Mouse (Mus musculus): Measurements from ENCODE around the gene Cstb. TPM values are rescaled to one million over a fixed set of nuclear protein-coding genes. Genes with fewer than 3 reads are reported as not detected.
A peak's percentile ranks its signal among the peaks of the same experiment; 100 is the strongest.

Cstb gene
- total RNA-seq, 2 experiments from 2014 or later: 31.2 to 36.3 TPM

DNA sequence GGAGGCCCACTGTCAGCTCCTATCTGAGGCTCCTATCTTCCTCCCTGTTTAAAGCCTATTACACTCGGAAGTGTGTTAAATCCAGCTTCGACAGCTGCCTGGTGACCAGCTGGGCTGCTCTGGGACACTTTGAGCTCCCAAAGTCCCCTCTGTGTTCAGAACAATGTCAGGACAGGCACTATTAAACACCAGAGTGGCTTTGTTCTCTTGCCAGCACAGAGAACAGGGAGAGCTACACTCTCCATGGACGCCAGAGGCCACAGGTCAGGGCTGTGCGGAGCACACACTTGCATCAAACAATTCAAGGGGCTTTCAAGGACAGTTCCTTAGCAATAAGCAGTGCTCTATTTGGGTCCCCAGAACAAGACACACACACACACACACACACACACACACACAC, 27.2 kb downstream of the Cstb start:
- intact Hi-C loops (cut with DNase I): no loop called here
- no peak for DNase-seq

DNA sequence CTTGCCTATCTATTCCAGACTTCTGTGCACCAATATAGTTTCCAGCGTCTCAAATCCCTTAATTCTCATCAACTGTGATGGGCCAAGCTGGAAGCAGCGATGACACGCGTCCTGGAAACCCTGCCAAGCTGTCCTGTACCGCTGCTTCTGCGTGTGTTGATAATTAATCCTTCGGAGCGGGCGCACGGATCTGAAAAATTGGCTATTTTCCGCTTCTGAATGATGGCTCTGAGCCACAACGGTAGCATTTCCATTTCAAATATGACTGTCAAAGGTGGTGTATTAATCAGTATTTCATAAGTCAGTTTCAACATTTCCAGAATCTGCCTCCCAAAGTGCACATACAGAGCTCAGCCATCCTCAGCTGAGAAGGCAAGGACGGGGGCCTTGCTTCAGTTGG, 31.2 kb downstream of the Cstb start:
- intact Hi-C loops (cut with DNase I): no loop called here
- no peak for DNase-seq

DNA sequence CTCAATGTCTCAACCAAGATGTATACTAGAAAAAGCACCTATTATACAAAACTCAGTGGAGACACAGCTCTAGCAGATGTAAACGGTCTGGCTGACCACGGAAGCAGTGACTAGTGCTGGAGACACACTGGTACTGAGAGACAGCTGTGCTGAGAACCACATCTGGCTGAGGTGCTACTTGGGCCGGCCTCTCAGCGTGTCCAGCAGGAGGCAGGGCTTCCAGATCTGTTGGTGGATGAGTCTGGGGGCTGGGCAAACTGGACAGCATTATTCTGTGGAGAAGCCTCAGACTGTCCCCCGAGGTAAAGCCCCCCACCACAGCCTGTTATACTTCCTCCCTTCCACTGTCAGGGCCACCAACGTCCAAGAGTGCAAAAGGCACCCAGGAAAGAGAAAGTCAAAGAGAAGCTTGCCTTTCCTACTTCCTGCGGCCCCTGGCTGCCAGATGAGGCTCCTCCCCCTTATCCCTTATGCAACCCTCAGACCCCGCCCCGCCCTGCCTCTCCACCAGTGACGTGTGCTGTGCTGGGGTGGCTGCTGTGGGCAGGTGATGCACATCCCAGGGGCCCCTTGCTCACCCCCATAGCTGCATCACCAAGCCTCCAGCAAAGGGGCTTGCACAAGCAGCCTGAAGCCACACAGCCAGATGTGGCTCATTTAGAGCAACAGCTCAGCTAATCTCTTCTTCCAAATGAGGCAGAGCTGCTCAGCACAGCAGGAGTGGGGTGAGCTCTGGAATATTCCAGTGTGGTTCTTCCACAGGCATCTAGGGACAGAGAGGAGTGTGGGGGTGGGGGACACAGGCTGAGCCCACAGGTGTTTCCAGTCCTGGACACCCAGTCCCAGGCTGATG, 32.3 kb downstream of the Cstb start:
- peak; percentile 68 to 70 for DNase-seq
- intact Hi-C loops (cut with DNase I): no loop called here

DNA sequence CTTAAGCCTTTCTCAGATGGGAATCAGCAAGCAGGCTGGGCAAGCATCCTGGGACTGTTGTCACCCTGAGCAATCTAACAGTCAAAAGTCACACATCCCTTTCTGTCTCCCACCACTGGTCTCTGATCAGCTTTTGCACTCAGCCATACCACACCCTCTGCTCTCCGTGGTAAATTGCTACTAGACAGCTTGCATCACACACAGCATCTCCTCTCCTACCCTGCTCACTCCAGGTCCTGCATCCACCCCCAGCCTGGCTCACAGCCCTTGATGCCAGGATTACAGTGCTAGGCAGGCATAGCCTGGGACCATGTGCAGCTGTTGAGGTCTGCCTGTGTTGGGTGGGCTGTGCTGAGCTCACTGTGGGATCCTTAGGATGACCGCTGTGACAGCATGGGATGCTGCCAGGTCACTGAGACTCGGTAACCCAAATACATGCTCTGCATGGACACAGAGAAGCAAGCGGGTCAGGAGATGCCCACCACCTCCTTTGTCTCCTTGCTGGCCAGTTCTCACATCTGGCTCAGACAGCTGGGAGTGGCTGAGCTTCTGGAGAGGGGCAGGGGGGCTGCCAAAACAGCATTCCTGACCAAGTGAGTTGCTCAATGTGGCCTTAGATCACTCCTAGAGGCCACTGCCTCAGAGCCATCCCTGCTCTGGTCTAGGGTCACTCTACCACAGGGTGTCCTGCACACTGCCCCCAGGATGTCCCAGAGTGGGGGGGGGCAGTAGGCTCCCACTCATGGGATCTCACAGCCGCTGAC, 33.1 kb downstream of the Cstb start:
- intact Hi-C loops (cut with DNase I): no loop called here
- DNase-seq: peak; percentile 43 to 54

DNA sequence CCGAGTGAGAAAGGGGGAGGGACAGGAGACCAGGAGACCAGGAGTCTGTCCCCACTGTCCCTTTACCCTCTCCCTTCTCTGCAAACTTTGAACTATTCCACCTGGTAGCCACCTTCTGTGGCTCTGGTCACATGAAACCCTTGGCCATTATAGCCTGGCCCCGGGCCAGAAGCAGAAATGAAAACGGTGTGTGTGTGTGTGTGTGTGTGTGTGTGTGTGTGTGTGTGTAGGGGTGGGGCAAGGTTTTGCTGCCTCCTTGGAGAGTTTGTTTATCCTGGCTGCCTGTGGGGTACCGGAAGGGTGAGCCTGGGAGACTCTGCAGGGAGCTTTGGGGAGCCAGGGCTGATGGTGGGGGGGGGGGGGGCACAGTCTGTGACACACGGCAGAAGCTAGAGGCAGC, 35.0 kb downstream of the Cstb start:
- intact Hi-C loops (cut with DNase I): loop anchor here (5.0 kb wide), 1 partner anchor 117 kb away; no protein-coding TSS in a partner anchor
- no peak for DNase-seq

DNA sequence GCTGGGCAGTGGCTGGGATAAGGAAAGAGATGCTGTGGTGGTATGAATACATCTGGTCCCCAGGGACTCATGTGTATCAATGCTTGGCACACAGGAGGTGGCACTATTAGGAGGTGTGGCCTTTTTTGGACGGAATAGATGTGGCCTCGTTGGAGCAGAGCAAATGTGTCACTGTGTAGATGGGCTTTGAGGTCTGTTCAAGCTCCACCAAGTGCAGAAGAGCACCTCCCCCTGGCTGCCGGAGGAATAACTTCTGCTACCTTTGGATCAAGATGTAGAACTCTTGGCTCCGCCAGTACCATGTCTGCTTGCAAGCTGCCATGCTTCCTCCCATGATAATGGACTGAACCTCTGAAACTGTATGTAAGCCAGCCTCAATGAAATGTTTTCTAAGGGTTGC, 36.3 kb downstream of the Cstb start:
- intact Hi-C loops (cut with DNase I): loop anchor here (5.0 kb wide), 1 partner anchor 116 kb away; no protein-coding TSS in a partner anchor
- no peak for DNase-seq

DNA sequence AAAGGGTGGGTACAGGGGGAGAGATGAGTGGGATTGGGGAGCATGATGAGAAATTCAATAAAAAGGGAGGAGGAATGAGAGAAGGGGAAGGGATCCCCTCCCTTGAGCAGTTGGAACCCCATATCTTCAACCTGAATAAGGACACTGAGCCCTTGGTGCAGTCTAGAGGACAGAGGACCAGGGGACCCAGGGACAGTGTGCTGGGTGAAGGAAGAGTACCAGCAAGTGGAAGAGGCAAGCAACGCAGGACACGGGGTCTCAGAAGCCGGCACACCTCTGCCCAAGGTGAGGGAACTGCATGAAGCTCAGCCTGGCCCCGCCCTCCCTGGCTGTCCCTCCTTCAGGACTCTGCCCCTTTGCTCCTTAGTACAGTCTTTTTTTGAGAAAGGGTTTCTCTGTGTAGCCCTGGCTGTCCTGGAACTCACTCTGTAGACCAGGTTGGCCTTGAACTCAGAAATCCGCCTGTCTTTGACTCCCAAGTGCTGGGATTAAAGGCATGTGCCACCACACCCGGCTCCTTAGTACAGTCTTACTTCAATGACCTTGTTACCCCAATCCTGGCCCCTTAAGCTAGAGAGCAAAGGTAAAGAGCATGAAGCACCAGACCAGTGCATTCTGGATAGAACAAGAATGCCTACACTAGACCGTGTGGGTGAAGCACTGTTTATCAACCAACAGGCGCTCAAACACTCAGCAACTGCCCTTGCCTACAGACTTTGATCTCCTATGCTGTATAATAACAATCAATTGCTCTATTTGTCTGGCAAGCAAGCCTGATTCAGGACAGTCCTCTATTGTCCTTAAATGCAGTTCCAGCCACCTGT, 37.7 kb downstream of the Cstb start:
- intact Hi-C loops (cut with DNase I): loop anchor here (5.0 kb wide), 1 partner anchor 114 kb away; no protein-coding TSS in a partner anchor
- no peak for DNase-seq

DNA sequence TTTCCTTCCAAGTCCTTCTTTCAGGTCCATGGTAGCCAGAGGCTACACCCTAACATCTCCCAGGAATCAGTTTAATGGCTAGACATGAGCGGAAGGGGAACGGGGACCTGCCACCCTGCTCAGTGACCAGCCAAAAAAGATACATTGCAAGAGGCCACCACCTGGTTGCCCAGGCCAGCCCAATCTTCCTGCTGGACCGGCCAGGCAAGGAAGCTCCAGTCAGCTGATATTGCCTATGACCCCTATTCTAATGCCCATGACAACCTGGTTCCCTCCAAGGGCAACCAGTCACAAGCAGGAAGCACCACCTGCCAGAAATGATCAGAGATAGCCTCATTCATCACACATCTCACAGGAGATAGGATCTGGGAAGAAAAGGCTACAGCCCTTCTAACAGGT, 38.3 kb downstream of the Cstb start:
- DNase-seq: no peak
- intact Hi-C loops (cut with DNase I): loop anchor here (5.0 kb wide), 1 partner anchor 114 kb away; no protein-coding TSS in a partner anchor

DNA sequence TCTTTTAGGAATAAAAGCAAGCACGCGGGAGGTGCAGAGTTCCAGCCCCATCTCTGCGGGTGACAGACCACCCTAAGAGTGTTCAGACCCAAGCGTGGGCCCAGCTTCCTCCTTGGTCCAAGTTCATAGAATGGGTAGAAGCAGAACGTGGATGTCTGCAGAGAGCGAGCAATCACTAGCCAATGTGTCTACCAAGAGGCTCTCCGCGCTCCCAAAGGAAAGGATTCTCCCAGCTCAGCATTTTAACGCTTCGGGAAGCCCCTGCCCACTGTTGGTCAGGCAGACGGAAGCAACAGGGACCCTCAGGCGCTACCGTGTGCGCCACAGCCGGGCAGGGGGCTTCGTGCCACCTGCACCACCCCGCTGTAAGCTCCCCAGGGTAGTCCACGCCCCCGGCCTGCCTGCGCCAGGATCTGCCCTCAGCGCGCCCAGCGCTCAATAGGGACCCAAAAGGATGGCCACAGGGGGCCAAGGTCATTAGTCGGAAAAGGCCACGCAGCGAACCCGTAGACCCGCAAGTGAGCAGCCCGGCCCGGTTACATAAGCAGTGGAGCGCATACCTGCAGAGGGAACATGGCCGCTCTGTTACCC, 38.8 kb downstream of the Cstb start:
- intact Hi-C loops (cut with DNase I): loop anchor here (5.0 kb wide), 1 partner anchor 113 kb away; no protein-coding TSS in a partner anchor
- DNase-seq: no peak

DNA sequence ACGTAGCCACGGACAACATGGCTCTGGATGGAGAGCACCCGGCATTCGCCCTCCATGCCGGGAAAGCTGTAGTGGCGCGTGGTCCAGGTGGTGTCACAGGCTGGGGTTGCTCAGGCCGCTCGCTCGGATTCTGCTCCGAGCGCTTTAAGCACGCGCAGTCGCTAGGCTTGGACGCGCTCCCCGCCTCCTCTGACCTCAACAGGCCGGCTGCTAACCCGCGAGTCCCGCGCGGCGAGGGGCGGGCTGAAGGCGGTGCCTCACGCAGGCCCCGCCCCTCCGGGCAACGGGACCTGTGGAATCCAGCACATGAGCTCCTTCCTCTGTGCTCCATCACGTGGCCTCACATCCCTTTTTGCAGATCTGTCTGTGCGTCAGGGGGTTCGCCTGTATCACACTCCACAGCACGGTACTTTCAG, 39.3 kb downstream of the Cstb start, which contains the start of gene Pdxk:
Pdxk (minus strand) TSS at position 184 of the 416 bp plus-strand sequence.
- DNase-seq: peak; percentile 96 to 97
- intact Hi-C loops (cut with DNase I): loop anchor here (5.0 kb wide), 1 partner anchor 113 kb away; no protein-coding TSS in a partner anchor

DNA sequence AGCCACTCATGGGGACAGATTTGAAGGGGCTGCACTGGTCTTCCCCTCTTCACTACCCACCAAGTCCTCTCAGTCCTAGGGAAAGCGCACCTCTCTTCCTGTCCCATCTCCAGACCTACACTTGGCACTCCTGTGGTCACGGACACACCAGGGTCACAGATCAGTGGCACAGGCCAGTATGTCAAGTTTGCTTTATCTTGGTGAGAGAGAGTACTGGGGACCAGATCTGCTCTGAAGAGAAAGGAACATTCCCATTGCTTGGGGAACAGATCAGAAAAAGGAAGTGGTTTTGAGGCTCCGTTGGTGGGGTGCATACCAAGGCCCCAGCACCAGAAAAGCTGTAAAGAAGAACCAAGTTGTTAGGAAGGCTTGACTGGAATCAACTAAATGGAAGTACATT, 40.0 kb downstream of the Cstb start:
- intact Hi-C loops (cut with DNase I): no loop called here

DNA sequence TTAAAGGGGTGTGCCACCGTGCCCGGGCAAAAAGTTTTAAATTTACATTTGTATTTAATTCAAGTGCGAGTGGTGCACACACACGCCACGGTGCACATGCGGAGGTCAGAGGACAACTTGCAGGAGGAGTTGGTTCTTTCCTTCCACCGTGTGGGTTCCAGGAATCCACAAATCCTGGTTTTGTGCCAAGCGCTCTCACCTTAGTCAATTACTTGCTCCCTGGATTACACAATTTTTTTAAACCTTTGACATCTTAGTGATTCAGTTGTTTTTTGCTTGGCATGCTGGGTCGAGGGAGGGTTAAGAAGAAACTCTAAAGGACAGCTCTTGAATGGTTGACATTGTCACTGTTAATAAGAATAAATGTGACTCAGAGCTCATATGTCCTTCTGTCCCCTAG, 41.2 kb downstream of the Cstb start:
- intact Hi-C loops (cut with DNase I): no loop called here
- DNase-seq: no peak

More for the DNA sequence above, 40.0 kb downstream of the Cstb start:
- no peak for DNase-seq

DNA sequence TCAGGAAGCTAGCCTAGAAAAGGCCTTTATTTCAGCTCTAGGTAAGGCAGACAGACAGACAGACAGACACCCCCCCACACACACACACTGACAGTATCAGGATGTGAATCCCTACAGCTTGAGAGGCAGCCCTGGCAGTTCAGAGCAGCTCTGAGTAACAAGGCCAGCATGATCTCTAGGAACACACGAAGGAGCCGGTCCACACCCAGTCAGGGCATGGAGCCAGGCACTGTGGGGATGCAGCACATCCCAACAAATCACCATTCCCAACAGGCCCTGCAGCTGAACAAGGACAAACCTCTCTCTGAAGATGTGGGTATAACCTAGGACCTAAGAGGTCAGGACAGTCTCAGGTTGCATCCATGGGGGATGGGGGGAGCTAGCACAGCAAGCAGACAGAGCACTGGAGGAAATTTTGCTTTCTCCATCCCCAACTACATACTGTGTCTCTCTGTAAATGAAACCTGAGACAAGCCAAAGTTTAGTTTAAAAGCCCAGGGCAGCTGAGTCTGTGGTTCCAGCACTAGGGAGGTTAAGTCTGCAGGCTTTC, 42.4 kb downstream of the Cstb start:
- intact Hi-C loops (cut with DNase I): no loop called here

DNA sequence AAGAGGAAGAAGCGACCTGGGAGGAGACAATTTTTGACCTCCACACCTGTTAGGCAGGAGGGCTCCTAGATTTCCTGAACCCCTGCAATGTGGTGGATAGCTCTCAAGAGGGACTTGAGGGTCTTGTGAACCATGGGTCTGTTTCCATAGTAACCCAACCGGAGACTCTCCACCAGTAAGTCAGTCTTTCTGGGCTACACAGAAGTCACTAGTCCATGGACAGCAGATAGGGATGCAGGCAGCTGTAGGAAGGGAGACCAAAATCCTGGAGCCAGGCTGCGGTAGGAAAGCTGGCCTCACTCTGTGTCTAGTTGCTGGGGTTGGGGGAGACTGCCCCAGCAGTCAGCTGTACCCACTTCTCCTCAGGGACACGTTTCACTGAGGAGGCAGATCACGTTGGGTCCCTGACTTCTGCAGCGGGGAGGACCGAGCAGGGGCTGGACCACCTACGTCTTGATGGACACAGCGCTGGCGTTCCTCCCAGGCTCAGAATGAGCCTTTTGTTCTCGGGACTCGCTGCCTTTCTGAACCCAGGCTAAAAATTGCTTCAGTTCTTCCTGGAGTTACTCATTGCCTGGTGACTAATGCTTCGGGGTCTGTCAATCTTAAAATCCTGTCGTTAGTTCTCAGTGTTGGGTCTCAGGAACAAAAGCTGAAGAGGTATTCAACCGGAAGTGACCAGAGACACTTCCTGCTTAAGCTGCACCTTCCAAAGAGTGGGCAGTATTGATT, 45.3 kb downstream of the Cstb start:
- intact Hi-C loops (cut with DNase I): no loop called here
- DNase-seq: peak in 1 of 2 experiments; percentile 39

More for the DNA sequence above, 42.4 kb downstream of the Cstb start:
- peak; percentile 36 to 50 for DNase-seq

DNA sequence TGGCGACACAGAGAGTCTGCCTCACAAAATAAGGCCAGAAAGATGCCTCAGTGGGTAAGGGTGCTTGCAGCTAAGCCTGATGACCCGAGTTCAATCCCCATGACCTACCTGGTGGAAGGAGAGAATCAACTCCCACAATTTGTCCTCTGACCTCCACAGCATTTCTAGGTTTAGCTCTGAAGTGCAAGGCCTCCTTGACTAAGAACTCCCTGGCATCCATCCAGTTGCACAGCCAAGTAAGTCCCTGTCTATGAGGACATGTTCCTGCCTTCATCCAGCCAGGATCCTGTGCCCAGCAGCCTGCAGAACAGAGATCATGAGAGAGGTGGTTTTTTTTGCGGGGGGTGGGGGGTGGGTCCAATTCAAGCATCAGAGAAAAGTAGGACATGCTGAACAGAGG, 46.6 kb downstream of the Cstb start:
- no peak for DNase-seq
- intact Hi-C loops (cut with DNase I): no loop called here

DNA sequence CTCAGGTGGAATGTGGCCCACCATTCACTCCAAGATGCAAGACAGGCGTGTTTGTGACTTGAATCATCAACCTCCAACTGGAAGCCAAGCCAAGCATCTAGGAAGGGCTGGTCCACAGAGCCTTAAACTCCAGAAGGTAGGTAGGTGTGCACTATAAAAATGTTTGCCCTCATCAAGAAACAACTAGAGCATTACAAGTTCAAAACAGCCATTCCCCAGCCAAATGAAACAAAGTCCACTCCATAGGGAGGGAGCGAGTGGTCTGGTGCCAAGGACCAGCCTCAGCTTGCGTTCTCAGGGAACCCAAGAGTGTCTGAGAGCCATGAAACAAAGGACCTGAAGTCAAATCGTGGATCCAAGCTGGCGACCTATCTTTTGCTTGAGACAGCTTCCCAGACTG, 48.0 kb downstream of the Cstb start:
- intact Hi-C loops (cut with DNase I): no loop called here
- DNase-seq: no peak

DNA sequence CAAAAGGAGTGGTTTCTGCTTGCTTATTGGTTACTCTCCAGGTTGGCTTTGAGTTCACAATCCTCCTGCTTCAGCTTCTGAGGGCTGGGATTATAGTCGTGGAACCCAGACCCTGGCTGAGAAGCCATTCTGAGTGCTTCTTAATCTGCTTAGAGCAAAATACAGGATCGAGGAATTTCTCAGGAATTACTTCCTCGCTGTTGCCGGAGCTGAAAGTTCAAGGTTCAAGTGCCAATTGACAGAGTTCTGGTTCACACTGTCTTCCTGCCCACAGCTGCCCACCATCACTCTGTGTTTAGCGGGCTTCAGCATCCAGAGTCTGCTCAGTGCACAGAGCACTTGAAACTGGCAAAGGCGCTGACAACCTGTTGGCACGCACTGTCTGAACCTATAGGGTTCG, 49.3 kb downstream of the Cstb start:
- intact Hi-C loops (cut with DNase I): no loop called here
- DNase-seq: no peak

DNA sequence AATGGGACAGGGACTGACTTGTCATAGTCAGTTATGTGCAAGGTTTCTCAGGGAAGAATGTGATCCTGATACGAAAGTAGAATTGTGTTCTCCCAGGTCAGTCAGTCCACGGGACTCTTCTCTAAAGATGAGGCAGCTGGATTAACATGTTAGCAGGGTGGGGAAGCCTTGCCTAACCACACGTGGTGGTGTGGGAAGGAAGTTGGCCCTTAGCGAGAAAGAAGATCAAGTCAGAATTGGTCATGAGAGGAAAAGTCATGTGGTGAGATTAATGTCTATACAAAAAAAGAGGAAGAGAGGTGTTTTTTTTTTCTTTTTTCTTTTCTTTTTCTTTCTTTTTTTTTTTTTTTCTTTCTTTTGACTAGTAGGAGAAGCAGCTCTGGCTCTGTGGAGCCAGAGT, 51.4 kb downstream of the Cstb start:
- no peak for DNase-seq
- intact Hi-C loops (cut with DNase I): no loop called here

Data from heart, postnatal 14 days (tissue).